ENCODE assay signal across 9 mouse cellular contexts in genomic region chr2:165880501-165881182, GRCm38 (mm10). TPM values are rescaled to one million over a fixed set of nuclear protein-coding genes. Genes with fewer than 3 reads are reported as not detected.
DNase-seq lines count a peak whose midpoint lies in the region; ATAC-seq lines count a peak whose summit lies in the region.
"Had no signal": no experiment of that assay in that cellular context is flagged by ENCODE, and none has a peak within 500 bp of the region (broad histone marks: within the 10 kb centered on the region; RNA-seq: fewer than 3 reads in every experiment).

No protein-coding gene starts in this region.

- peaks cover 95% of the 10 kb centered on the region for H3K4me1 ChIP-seq in intestine, embryonic 14.5 days (replicated peaks; ENCODE audit: control insufficient read depth, insufficient read depth, low read length)
- H3K4me1 ChIP-seq in liver, embryonic 11.5 days (replicated peaks; ENCODE audit: control insufficient read depth, insufficient read depth, low read length), result peaks cover 91% of the 10 kb centered on the region
- H3K4me1 ChIP-seq in neural tube, embryonic 11.5 days (ENCODE audit: control insufficient read depth, insufficient read depth, low read length), result peaks cover 87% of the 10 kb centered on the region

- H3K36me3 ChIP-seq in intestine, embryonic 14.5 days (ENCODE audit: control insufficient read depth, insufficient read depth, low read length), result peaks cover 12% of the 10 kb centered on the region
- peaks cover 8% of the 10 kb centered on the region; the same call in 1 of the 2 replicates for H3K36me3 ChIP-seq in liver, embryonic 11.5 days (ENCODE audit: control insufficient read depth, insufficient read depth, low read length)
- no peaks in the 10 kb centered on the region for H3K36me3 ChIP-seq in neural tube, embryonic 11.5 days (ENCODE audit: control insufficient read depth, insufficient read depth, low read length)

- H3K9ac ChIP-seq in intestine, embryonic 14.5 days (ENCODE audit: low read length), result peak overlapping the region; percentile 39
- peak overlapping the region; percentile 54 for H3K9ac ChIP-seq in liver, embryonic 11.5 days (ENCODE audit: low read depth, low read length)
- H3K9ac ChIP-seq in neural tube, embryonic 11.5 days (ENCODE audit: low read length), result peak overlapping the region; percentile 62

- peak; percentile 72 to 81 for DNase-seq in layer of hippocampus, postnatal 10 days (ENCODE audit: low spot score in 2 of 2)
- DNase-seq in layer of hippocampus, adult 11-12 months (ENCODE audit: low spot score), result no peak
- DNase-seq in cerebellum, postnatal 25 days, result peak; percentile 97 to 98
- peak; percentile 88 for DNase-seq in gastrocnemius, postnatal 25 days
- DNase-seq in intestine, embryonic 14.5 days (ENCODE audit: low spot score), result peak; percentile 76
- no peak for DNase-seq in liver, embryonic 11.5 days (ENCODE audit: low spot score)
- DNase-seq in neural tube, embryonic 11.5 days (ENCODE audit: low spot score), result peak; percentile 64
- DNase-seq in spleen, postnatal 36 days (ENCODE audit: low spot score in 2 of 2), result no peak

- peak overlapping the region; percentile 80 for H3K4me2 ChIP-seq in intestine, embryonic 14.5 days (ENCODE audit: low read length)
- peak overlapping the region; percentile 97 for H3K4me2 ChIP-seq in liver, embryonic 11.5 days
- H3K4me2 ChIP-seq in neural tube, embryonic 11.5 days (ENCODE audit: low read depth), result peak overlapping the region; percentile 74

- H3K27me3 ChIP-seq in intestine, embryonic 14.5 days (replicated peaks; ENCODE audit: control insufficient read depth, insufficient read depth, low read length), result no peaks in the 10 kb centered on the region
- H3K27me3 ChIP-seq in liver, embryonic 11.5 days (replicated peaks; ENCODE audit: control insufficient read depth, insufficient read depth, low read length), result no peaks in the 10 kb centered on the region
- no peaks in the 10 kb centered on the region for H3K27me3 ChIP-seq in neural tube, embryonic 11.5 days (ENCODE audit: control insufficient read depth, insufficient read depth, low read length)

- no peaks in the 10 kb centered on the region for H3K9me3 ChIP-seq in intestine, embryonic 14.5 days (ENCODE audit: control insufficient read depth, low read length)
- no peaks in the 10 kb centered on the region for H3K9me3 ChIP-seq in liver, embryonic 11.5 days (ENCODE audit: control insufficient read depth, low read length)
- no peaks in the 10 kb centered on the region for H3K9me3 ChIP-seq in neural tube, embryonic 11.5 days (ENCODE audit: control insufficient read depth, low read length)

- peak overlapping the region; percentile 12 for H3K4me3 ChIP-seq in intestine, embryonic 14.5 days (ENCODE audit: low read depth, low read length)
- peak overlapping the region; percentile 15; the same call in 1 of the 2 replicates for H3K4me3 ChIP-seq in liver, embryonic 11.5 days (ENCODE audit: low read depth, low read length)
- H3K4me3 ChIP-seq in neural tube, embryonic 11.5 days (ENCODE audit: low read depth, low read length), result 0 out of 2 replicates have a peak overlapping the region, but pooled peaks have one; percentile 21
- H3K4me3 ChIP-seq: myocyte had no signal

- 10% methylated on average over 15 of the region's 15 CpGs for WGBS in intestine, embryonic 14.5 days
- WGBS in liver, embryonic 11.5 days, result 35% methylated on average over 15 of the region's 15 CpGs
- 7% methylated on average over 15 of the region's 15 CpGs for WGBS in neural tube, embryonic 11.5 days

- no peak for ATAC-seq in intestine, embryonic 14.5 days (replicated peaks; ENCODE audit: low FRiP score, low TSS enrichment, low read depth)
- ATAC-seq in liver, embryonic 11.5 days (replicated peaks; ENCODE audit: low FRiP score), result no peak
- no peak for ATAC-seq in neural tube, embryonic 11.5 days (ENCODE audit: insufficient read depth, low FRiP score, low TSS enrichment)

- H3K27ac ChIP-seq in intestine, embryonic 14.5 days (ENCODE audit: low read depth), result peak overlapping the region; percentile 100
- H3K27ac ChIP-seq in liver, embryonic 11.5 days (ENCODE audit: low read depth, low read length), result peak overlapping the region; percentile 100
- H3K27ac ChIP-seq in neural tube, embryonic 11.5 days (ENCODE audit: low read depth, low read length), result peak overlapping the region; percentile 98

RNA-seq across cellular contexts. Expression of gene Zmynd8, which starts 18.2 kb away (rescaled TPM):
- total RNA-seq in layer of hippocampus, postnatal 10 days (2021), result 100 to 1,000 TPM; 112 to 116 TPM
- 10 to 100 TPM; 17.1 to 18.4 TPM for total RNA-seq in gastrocnemius, postnatal 25 days (2021)
- 49.2 and 53.6 TPM in 2 replicates for polyA plus RNA-seq in intestine, embryonic 14.5 days (2014; fragmentation: Nextera tagmentation; extraction: Ambion mirVana)
- 49.1 and 55.8 TPM in 2 replicates for polyA plus RNA-seq in liver, embryonic 11.5 days (2014; fragmentation: Nextera tagmentation; extraction: Ambion mirVana)
- polyA plus RNA-seq in neural tube, embryonic 11.5 days (2014; fragmentation: Nextera tagmentation; extraction: Ambion mirVana), result 52.9 and 54.5 TPM in 2 replicates

Comparison
In these comparisons a context has a peak if more than half of its experiments do, and no peak if none do; other contexts are left out.
1. DNase-seq: peak in layer of hippocampus, postnatal 10 days (2 of 2), cerebellum, postnatal 25 days (2 of 2), gastrocnemius, postnatal 25 days (single experiment), intestine, embryonic 14.5 days (single experiment) and neural tube, embryonic 11.5 days (single experiment); none in layer of hippocampus, adult 11-12 months (single experiment), liver, embryonic 11.5 days (single experiment) and spleen, postnatal 36 days (0 of 2).
2. Peak in every context shown above with its lines, with median percentiles within 50 percentile points of each other: H3K27ac ChIP-seq, H3K4me2 ChIP-seq, H3K4me3 ChIP-seq and H3K9ac ChIP-seq.